Mouse (Mus musculus) forebrain, embryonic 10.5 days (tissue): ENCODE results near the gene Atp9a. TPM values are rescaled to one million over a fixed set of nuclear protein-coding genes. Genes with fewer than 3 reads are reported as not detected.

ENCODE experiments used
- DNase-seq: peaks from one replicate; pipeline ENCODE4 v3.0.0-alpha.2; 2017; ENCODE audit warnings: low spot score; ENCODE audit errors: extremely low spot score
- H3K27ac ChIP-seq: fragments of 300-500 bp; sonication (generic); 2 replicates; pipeline ENCODE4 v1.5.1; 2016; ENCODE audit warnings: mild to moderate bottlenecking
- H3K27me3 ChIP-seq: fragments of 300-500 bp; sonication (generic); 2 replicates; pipeline ENCODE4 v1.6.1; 2016; ENCODE audit warnings: mild to moderate bottlenecking; ENCODE audit not compliant: poor library complexity, severe bottlenecking
- H3K36me3 ChIP-seq: fragments of 300-500 bp; sonication (generic); replicated peaks from 2 replicates; pipeline ENCODE4 v1.6.1; 2016; ENCODE audit warnings: mild to moderate bottlenecking, moderate library complexity
- H3K4me1 ChIP-seq: fragments of 300-500 bp; sonication (generic); 2 replicates; pipeline ENCODE4 v1.6.1; 2016
- H3K4me3 ChIP-seq: fragments of 300-500 bp; sonication (generic); 2 replicates; pipeline ENCODE4 v1.5.1; 2016; ENCODE audit warnings: mild to moderate bottlenecking, moderate library complexity
- H3K9me3 ChIP-seq: fragments of 300-500 bp; sonication (generic); 2 replicates; pipeline ENCODE4 v1.6.1; 2016; ENCODE audit warnings: mild to moderate bottlenecking, moderate library complexity
- WGBS: fragments of 180-500 bp; shearing (Covaris S2); methylation state at CpG from one replicate; pipeline ENCODE4 v1.1.7; 2016; 5-methylcytosine and 5-hydroxymethylcytosine counted together
- polyA plus RNA-seq: library from polyadenylated mRNA; unstranded; fragments of >200 nt; fragmentation: Nextera tagmentation; extraction: Ambion mirVana; gene quantifications from 2 replicates; pipeline ENCODE4 v1.2.1, GENCODE M21; 2016

Atp9a gene
- 8.7 and 9.0 TPM in 2 replicates for polyA plus RNA-seq

DNA sequence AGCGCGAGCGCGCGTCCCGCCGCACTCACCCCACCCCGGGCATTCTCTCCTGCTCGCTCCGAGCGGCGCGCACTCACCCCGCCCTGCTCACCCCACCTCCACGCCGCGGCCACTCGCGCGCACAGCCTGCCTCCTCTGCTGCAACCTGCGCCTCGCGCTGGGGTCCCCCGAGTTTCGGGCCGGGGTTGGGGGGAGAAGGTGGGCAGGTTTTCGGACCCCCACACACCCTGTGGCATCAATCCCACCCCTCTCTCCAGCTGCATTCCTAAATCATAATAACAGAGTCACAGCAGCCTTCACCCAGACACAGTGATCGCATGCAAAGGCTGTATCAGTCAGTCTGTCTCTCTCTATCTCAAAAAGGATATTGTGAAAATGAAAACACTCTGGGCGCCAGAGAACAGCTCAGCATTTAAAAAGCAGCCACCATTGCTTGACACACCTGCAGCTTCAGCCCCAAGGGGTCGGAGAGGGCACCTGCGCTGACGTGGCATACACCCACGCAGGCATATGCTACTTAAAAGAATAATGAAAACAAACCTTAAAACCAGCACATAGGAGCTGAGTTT is at the start of gene Atp9a:
Gene Atp9a (minus strand): TSS at position 351 of the 569 bp plus-strand sequence.
- peak; percentile 47 for DNase-seq
- 10% methylated on average over 24 of the region's 33 CpGs for WGBS
- Histone ChIP-seq H3K4me3 (peak within 1 kb of the TSS; percentile 88), H3K4me1 (peaks cover 17% of the 10 kb centered on the region), H3K36me3 (peaks cover 10% of the 10 kb centered on the region), H3K27me3 (peaks cover 4% of the 10 kb centered on the region; the same call in 1 of the 2 replicates), H3K9me3 (no peaks in the 10 kb centered on the region), H3K27ac (peak within 1 kb of the TSS; percentile 90)

DNA sequence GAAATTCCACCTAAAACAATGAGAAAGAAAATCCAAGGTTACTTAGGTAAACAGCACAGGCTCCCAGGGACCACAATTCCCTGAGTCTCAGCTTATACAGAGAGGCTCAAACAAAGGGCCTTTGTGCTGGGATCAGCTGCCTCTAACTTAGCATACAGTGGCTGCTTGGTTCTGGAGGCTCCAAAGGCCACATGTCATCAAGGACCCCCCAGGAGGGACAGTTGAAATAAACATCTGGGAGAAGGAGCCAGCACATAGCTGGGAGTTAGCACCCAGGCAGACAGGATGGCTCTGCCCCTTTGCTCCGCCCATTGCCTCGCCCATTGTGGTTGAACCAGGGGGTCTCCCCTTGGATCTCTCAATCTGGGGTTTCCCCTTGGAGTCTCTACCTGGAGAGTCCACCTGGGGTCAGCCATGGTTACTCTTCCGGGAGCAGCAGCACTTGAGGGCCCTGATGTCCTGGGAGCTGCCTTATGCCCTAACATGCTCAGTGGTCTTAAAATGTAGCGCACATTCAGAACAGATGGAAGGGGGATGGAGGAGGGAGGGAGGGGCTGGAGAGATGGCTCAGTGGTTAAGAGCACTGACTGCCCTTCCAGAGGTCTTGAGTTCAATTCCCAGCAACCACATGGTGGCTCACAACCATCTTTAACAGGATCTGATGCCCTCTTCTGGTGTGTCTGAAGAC is 49.0 kb upstream of the Atp9a start:
- Histone ChIP-seq H3K27me3 (no peaks in the 10 kb centered on the region), H3K9me3 (no peaks in the 10 kb centered on the region), H3K4me1 (peaks cover 15% of the 10 kb centered on the region), H3K4me3 (no peak overlapping the region), H3K27ac (peak overlapping the region; percentile 75), H3K36me3 (no peaks in the 10 kb centered on the region)
- 43% methylated on average over 4 of the region's 4 CpGs for WGBS
- peak; percentile 50 for DNase-seq

DNA sequence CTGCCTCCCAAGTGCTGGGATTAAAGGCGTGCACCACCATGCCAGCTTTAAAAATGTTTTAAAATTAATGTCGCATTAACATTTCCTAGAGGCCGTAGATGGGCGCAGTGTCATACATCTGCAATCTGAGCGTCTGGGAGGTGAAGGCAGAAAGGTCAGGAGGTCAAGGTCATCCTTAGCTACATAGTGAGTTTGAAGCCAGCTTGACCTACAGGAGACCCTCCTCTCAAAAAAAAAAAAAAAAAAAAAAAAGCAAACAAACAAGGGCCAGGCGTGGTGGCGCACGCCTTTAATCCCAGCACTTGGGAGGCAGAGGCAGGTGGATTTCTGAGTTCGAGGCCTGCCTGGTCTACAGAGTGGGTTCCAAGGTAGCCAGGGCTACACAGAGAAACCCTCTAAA is 44.0 kb upstream of the Atp9a start:
- Histone ChIP-seq H3K4me3 (no peak overlapping the region), H3K27me3 (peaks cover 30% of the 10 kb centered on the region), H3K9me3 (no peaks in the 10 kb centered on the region), H3K27ac (no peak overlapping the region), H3K36me3 (no peaks in the 10 kb centered on the region), H3K4me1 (peaks cover 17% of the 10 kb centered on the region)
- WGBS: 90% methylated on average over 9 of the region's 9 CpGs
- DNase-seq: no peak

DNA sequence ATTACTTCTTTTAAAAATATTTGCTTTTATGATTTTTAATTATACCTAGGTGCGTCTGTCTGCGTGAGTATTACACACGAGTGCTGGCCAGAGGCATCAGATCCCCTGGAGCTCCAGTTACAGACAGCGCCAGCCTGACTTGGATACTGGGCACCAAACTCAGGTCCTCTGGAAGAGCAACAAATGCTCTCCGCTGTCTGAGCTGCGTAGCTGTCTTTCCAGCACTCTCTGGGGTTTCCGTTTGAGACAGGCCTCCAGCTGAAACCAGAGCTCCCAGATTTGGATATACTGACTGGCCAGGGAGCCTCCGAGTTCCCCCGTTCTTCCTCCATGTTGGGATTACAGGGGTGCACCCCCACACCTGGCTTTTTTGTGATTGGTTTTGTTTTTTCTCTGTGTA is 38.4 kb upstream of the Atp9a start:
- no peak overlapping the region for H3K4me3 ChIP-seq
- peaks cover 47% of the 10 kb centered on the region for H3K27me3 ChIP-seq
- H3K4me1 ChIP-seq: peaks cover 32% of the 10 kb centered on the region
- 35% methylated on average over 9 of the region's 9 CpGs for WGBS
- H3K27ac ChIP-seq: peak overlapping the region; percentile 20; the same call in 1 of the 2 replicates
- no peaks in the 10 kb centered on the region for H3K9me3 ChIP-seq
- H3K36me3 ChIP-seq: no peaks in the 10 kb centered on the region
- DNase-seq: no peak

DNA sequence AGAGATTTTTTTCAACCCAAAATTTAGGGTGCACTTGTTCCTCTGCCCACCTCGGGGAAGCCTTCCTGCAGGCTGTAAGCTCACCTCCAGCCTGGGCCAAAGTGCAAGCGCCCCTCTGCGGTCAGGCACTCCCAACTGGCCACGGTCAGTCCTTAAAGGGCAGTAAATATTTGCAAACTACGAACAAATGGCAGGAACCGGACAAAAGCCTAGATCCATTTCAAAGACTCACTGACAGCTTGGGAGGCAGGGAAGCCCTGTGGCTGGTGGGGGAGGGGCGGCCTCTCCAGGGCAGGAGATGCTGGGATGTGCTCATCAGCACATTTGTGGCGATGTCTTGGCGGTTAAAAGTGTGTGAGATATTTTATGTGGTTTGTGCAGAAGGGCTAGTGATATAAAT is 37.8 kb upstream of the Atp9a start:
- Histone ChIP-seq H3K27me3 (peaks cover 50% of the 10 kb centered on the region), H3K4me1 (peaks cover 32% of the 10 kb centered on the region), H3K27ac (peak overlapping the region; percentile 20; the same call in 1 of the 2 replicates), H3K4me3 (peak overlapping the region; percentile 14; the same call in 1 of the 2 replicates), H3K9me3 (no peaks in the 10 kb centered on the region), H3K36me3 (no peaks in the 10 kb centered on the region)
- no peak for DNase-seq
- WGBS: 8% methylated on average over 9 of the region's 9 CpGs

DNA sequence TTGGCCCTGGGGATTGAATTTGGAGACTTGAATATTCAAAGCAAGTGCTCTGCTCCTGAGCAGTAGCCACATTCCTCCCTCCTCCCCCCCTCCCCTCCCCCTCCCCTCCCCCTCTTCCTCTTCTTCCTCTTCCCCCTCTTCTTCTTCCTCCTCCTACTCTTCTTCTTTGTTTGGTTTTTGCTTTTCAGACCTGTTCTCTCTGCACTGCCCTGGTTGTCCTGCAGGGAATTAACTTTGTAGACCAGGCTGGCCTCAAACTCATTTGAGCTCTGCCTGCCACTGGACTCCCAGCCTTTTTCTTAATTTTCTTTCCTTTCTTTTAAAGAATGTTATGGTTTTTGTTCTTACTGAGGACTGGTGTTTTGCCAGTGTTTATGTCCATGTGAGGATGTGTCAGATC is 35.3 kb upstream of the Atp9a start:
- no peak overlapping the region for H3K4me3 ChIP-seq
- peaks cover 35% of the 10 kb centered on the region for H3K27me3 ChIP-seq
- DNase-seq: no peak
- H3K9me3 ChIP-seq: no peaks in the 10 kb centered on the region
- H3K4me1 ChIP-seq: peaks cover 26% of the 10 kb centered on the region
- no peaks in the 10 kb centered on the region for H3K36me3 ChIP-seq
- H3K27ac ChIP-seq: peak overlapping the region; percentile 69; the same call in 1 of the 2 replicates

DNA sequence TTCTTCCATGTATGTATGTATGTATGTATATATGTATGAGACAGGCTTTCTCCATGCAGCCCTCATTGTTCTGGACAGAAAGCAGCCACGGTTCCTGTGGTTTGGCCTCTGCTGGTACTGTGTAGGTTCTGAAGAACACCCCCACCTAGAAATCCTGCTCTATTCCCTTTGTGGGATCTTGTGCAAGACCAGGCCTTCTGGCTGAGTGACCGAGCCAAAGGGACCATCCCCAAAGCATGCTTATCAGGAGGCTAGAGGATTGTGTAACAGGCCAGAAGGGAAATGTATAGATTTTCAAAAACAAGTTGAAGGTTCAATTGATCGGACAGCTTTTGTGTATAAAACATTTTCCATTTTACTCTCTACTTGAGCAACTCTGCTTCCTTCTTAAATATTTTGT is 34.0 kb upstream of the Atp9a start:
- H3K9me3 ChIP-seq: no peaks in the 10 kb centered on the region
- no peak overlapping the region for H3K27ac ChIP-seq
- 84% methylated on average over 3 of the region's 3 CpGs for WGBS

DNA sequence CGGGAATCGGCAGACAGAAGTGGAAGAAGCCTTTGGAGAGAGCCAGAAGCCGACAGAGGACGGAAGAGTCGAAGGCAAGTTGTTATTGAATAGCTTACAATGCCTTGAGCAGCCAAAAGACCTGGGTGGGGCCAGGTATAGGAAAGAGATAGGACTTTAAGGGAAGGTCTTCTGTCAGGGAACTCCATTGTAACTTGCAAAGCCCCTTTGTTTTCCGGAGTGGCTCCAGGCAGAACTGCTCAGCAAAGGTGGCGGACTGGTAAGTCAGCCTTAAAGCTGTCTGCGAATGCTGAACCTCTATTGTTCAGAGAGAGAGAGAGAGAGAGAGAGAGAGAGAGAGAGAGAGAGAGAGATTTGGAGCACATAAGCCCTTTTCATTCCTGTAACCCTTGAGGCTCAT is 27.1 kb upstream of the Atp9a start:
- DNase-seq: no peak
- Histone ChIP-seq H3K27ac (no peak overlapping the region), H3K4me3 (no peak overlapping the region), H3K36me3 (no peaks in the 10 kb centered on the region), H3K4me1 (peaks cover 44% of the 10 kb centered on the region), H3K27me3 (peaks cover 33% of the 10 kb centered on the region), H3K9me3 (no peaks in the 10 kb centered on the region)
- WGBS: 29% methylated on average over 8 of the region's 8 CpGs

More for the DNA sequence above, 34.0 kb upstream of the Atp9a start:
- DNase-seq: no peak
- no peak overlapping the region for H3K4me3 ChIP-seq
- peaks cover 23% of the 10 kb centered on the region for H3K27me3 ChIP-seq
- H3K4me1 ChIP-seq: peaks cover 26% of the 10 kb centered on the region
- no peaks in the 10 kb centered on the region for H3K36me3 ChIP-seq

DNA sequence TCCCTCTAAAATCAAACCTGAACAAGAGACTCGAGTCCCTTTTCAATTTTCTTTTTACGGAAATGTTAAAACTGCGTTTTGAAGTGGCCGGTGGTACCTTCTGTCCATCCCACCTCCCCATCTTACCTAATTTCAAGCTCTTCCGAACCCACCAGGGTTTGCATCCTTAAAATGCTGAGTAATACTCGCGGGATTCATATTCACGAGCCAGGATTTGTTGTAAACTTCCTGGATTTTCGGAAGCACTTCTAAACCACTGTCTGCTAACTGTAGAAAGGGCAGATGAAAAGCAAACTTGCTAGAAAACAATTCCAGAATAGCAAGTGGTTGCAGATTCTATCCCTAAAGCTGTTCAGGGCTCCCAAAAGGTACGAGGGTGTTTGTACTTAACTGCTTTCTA is 25.4 kb upstream of the Atp9a start, which contains the start of gene Sall4:
Gene Sall4 (minus strand): TSS at position 362 of the 400 bp plus-strand sequence.
- no peaks in the 10 kb centered on the region for H3K9me3 ChIP-seq
- peak within 1 kb of the TSS; percentile 96 for H3K27ac ChIP-seq
- no peaks in the 10 kb centered on the region for H3K36me3 ChIP-seq
- no peak for DNase-seq
- H3K27me3 ChIP-seq: peaks cover 36% of the 10 kb centered on the region
- peaks cover 60% of the 10 kb centered on the region for H3K4me1 ChIP-seq
- WGBS: 11% methylated on average over 10 of the region's 10 CpGs
- H3K4me3 ChIP-seq: peak within 1 kb of the TSS; percentile 90

DNA sequence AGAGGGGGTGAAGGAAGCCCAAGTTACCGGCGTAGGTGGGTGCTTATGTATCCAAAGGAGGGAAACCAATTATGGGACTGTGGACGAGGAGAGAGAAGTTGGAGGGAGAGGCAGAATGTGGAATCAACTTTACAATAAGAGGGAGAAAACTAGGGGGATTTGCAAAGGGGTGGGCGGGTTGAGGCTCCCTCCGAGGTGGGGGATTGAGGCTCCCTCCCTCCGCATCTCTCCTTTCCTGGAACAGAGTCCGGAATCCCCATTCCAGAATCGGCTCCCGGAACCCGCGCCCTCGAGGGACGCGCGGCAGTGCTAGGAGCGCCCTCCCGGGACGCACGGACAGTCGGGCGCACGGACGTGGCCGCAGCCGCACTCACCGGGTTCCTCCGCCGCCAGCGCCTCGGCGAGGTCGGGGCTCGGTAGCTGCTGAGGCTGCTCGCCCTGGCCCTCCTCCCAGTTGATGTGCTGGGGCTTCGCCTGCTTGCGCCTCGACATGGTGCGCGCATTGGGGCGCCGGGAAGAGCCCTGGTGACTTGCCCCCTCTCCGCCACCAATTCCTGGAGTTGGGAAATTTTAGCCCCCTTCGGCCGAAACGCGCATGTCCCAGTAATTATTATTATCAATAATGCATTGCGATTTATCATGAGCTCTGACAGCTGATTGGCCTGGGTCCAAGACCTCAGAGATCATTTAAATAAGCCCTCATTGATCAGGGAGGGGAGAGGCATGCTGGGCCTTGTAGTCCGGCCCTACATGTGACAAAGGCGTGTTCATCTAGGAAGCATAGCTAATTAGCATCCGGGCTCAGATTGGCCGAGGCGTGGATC is 24.5 kb upstream of the Atp9a start:
- Histone ChIP-seq H3K27me3 (peaks cover 36% of the 10 kb centered on the region), H3K4me3 (peak overlapping the region; percentile 90), H3K27ac (peak overlapping the region; percentile 96), H3K9me3 (no peaks in the 10 kb centered on the region), H3K36me3 (no peaks in the 10 kb centered on the region), H3K4me1 (peaks cover 69% of the 10 kb centered on the region)
- WGBS: under 1% methylated on average over 52 of the region's 52 CpGs
- peak; percentile 86 for DNase-seq

DNA sequence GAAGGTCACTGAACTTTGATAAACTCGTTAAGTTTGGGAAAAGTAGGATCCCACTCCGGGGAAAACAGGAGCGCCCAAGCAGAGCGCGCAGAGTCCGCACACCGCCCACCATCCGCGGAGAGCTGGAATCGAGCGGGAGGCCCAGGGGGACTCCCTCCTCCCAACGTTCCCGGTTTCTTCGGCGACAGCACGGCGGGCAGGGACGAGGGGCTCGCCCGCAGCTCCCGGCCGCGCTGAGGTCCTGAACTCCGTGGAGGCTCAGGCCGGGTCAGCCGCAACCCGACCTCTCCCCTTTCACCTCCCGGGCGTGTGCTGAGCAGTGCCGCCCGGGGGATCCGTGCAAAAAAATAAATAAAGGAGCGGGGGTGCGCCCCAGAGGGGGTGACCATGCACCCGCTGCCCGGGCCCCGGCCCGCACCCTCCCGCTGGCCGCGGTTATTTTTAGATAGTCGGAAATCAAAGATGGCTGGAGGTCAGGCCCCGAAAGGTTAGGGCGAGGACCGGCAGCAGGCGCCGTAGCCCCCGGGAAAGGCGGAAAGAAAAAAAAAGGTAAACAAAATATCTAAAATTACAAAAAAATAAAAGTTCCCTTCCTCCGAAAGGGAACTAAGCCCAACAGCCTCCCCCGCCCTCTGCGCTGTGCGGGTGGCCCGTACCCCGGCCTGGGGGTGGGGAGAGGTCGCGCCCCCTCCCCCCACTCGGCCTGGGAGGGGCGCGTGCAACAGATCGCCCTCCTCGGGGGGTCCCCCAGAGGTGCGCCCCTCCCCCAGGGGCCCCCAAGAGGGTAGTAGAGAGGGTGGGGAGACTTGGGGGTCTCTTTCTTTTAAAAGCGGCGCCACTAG is 23.7 kb upstream of the Atp9a start:
- under 1% methylated on average over 65 of the region's 65 CpGs for WGBS
- Histone ChIP-seq H3K4me1 (peaks cover 75% of the 10 kb centered on the region), H3K27me3 (peaks cover 36% of the 10 kb centered on the region), H3K36me3 (no peaks in the 10 kb centered on the region; the same call in 1 of the 2 replicates), H3K27ac (peak overlapping the region; percentile 96), H3K9me3 (no peaks in the 10 kb centered on the region), H3K4me3 (peak overlapping the region; percentile 90)
- DNase-seq: peak; percentile 33

DNA sequence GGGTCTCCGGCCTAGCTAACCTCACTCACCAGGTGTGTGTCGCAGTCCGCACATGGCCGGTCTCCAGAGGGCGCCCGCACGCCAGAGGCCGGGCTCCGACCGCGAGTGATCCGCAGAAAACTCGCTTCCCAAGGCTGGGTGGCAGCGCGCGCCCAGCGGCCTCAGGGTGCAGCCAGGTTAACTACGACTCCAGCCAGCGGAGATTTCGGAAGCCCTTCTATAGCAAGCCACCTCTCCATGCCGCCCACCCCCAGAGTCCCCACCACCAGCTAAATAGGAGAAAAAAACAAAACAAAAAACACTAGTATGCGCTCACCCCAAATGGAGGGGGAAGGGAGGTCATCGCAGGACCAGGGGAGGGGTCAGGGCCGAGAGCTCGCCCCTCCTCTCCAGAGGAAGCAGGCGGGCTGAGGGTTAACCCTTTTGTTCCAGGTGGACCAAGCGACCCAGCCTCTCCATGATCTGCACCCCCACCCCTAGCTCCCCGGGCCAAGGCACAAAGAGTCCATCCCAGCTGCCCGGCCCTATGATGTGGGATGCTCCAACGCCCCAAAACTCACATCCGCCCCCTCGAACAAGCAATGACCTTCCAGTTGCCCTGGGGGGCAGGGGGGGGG is 23.0 kb upstream of the Atp9a start:
- Histone ChIP-seq H3K4me3 (peak overlapping the region; percentile 90), H3K4me1 (peaks cover 75% of the 10 kb centered on the region), H3K9me3 (no peaks in the 10 kb centered on the region), H3K36me3 (peaks cover 2% of the 10 kb centered on the region), H3K27me3 (peaks cover 32% of the 10 kb centered on the region), H3K27ac (peak overlapping the region; percentile 96)
- WGBS: under 1% methylated on average over 32 of the region's 32 CpGs
- peak; percentile 81 for DNase-seq
